Mouse (Mus musculus) liver, embryonic 14.5 days (tissue): ENCODE data around the gene Hist1h2be.
A peak's percentile ranks its signal among the peaks of the same experiment; 100 is the strongest.
"Not testable (repeated sequence)": the region's sequence is repeated elsewhere in the genome, so short reads cannot be mapped to it uniquely, and the experiment has no call there.

Source experiments
- CTCF ChIP-seq: IDR thresholded peaks from 2 replicates; pipeline ENCODE4 v1.5.1; 2016; ENCODE audit warnings: antibody characterized with exemption, low read depth, control low read depth
- EP300 ChIP-seq: IDR thresholded peaks from 2 replicates; pipeline ENCODE4 v1.6.1; 2016; ENCODE audit warnings: antibody characterized with exemption, low read depth

GRCm38 (mm10) chr13:23571504-23572217, 49.3 kb downstream of the Hist1h2be start:
- not testable (repeated sequence) for TF ChIP-seq CTCF
- peak; percentile 56 for TF ChIP-seq EP300
